Mouse (Mus musculus): Measurements from ENCODE around the gene Car15. TPM values are rescaled to one million over a fixed set of nuclear protein-coding genes. Genes with fewer than 3 reads are reported as not detected.

Gene Car15
- polyA plus RNA-seq, 1 experiment = 372 TPM

- H3K27me3 ChIP-seq (replicated peaks; ENCODE audit: control insufficient read depth, insufficient read depth, low read length) = no peaks in the 10 kb centered on the region
- WGBS = 78% methylated on average over 5 of the region's 5 CpGs
- DNase-seq = no peak
- TF ChIP-seq POLR2A (IDR thresholded peaks at IDR 0.05; ENCODE audit: low read depth, low read length) = no peak
- no peak for TF ChIP-seq CTCF (conservative IDR thresholded peaks at IDR 0.05; ENCODE audit: insufficient read depth, insufficient read length, low read depth, low read length)
- H3K4me1 ChIP-seq (ENCODE audit: control insufficient read depth, insufficient read depth, low read length) = peaks cover 6% of the 10 kb centered on the region; the same call in 1 of the 2 replicates
- no peak overlapping the region for H3K27ac ChIP-seq (ENCODE audit: insufficient read depth, low read depth, low read length)
- H3K4me3 ChIP-seq (ENCODE audit: insufficient read depth, low read depth, low read length) = no peak overlapping the region
- H3K36me3 ChIP-seq (ENCODE audit: control insufficient read depth, insufficient read depth, low read length) = no peaks in the 10 kb centered on the region
Measured at GRCm38 (mm10) chr16:17871248-17871647, 33.1 kb upstream of the Car15 start.

- H3K4me1 ChIP-seq (ENCODE audit: control insufficient read depth, insufficient read depth, low read length) = peaks cover 8% of the 10 kb centered on the region
- TF ChIP-seq CTCF (conservative IDR thresholded peaks at IDR 0.05; ENCODE audit: insufficient read depth, insufficient read length, low read depth, low read length) (no peak), POLR2A (IDR thresholded peaks at IDR 0.05; ENCODE audit: low read depth, low read length) (no peak)
- no peaks in the 10 kb centered on the region for H3K36me3 ChIP-seq (ENCODE audit: control insufficient read depth, insufficient read depth, low read length)
- no peak overlapping the region for H3K27ac ChIP-seq (ENCODE audit: insufficient read depth, low read depth, low read length)
- 33% methylated on average over 6 of the region's 6 CpGs for WGBS
- peak; percentile 74 for DNase-seq
- H3K4me3 ChIP-seq (ENCODE audit: insufficient read depth, low read depth, low read length) = no peak overlapping the region
- no peaks in the 10 kb centered on the region for H3K27me3 ChIP-seq (replicated peaks; ENCODE audit: control insufficient read depth, insufficient read depth, low read length)
Measured at GRCm38 (mm10) chr16:17865770-17866169, 27.6 kb upstream of the Car15 start.

- TF ChIP-seq CTCF (conservative IDR thresholded peaks at IDR 0.05; ENCODE audit: insufficient read depth, insufficient read length, low read depth, low read length) (no peak), POLR2A (IDR thresholded peaks at IDR 0.05; ENCODE audit: low read depth, low read length) (no peak)
- H3K27ac ChIP-seq (ENCODE audit: insufficient read depth, low read depth, low read length) = no peak overlapping the region
- 24% methylated on average over 2 of the region's 2 CpGs for WGBS
Measured at GRCm38 (mm10) chr16:17865293-17865692, 27.1 kb upstream of the Car15 start.

DNA sequence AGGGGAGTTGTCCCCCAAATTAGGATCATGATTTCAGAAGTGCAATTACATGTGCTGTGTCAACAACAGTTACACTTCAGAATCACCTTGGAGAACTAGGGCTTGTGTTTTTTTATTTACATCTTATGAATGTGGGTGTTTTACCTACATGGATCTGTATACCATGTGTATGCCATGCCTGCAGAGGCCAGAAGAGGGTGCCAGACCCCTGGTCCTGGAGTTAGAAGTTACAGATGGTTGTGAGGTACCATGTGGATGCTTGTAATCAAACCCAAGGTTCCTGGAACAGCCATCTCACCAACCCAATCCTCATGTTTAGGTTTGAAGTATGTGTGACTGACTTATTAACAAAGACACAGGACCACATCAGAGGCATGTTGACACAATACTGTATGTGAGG, 20.4 kb upstream of the Car15 start:
- no peaks in the 10 kb centered on the region for H3K36me3 ChIP-seq (ENCODE audit: control insufficient read depth, insufficient read depth, low read length)
- DNase-seq = peak; percentile 28

More at GRCm38 (mm10) chr16:17865293-17865692, 27.1 kb upstream of the Car15 start:
- DNase-seq = peak; percentile 70
- Histone ChIP-seq H3K4me1 (ENCODE audit: control insufficient read depth, insufficient read depth, low read length) (peaks cover 8% of the 10 kb centered on the region), H3K36me3 (ENCODE audit: control insufficient read depth, insufficient read depth, low read length) (no peaks in the 10 kb centered on the region), H3K27me3 (replicated peaks; ENCODE audit: control insufficient read depth, insufficient read depth, low read length) (no peaks in the 10 kb centered on the region), H3K4me3 (ENCODE audit: insufficient read depth, low read depth, low read length) (no peak overlapping the region)

DNA sequence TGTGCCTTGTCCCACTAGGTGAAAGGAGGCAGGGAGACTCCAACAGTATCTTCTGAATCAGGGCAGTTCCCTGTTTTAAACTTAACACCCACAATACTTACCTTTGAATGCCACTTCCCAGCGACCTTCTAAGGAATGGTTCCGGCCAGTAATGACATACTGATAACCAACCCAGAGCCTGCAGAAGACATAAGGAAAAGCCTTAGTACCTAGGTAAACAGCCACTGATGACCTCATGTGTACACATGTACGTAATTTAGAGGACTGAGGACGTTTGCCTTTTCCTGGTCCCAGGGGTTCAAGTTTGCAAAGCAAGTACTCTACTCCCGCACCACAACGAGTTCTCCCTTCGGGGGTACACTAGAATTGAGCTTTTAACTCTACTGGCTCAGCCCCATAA, 19.0 kb upstream of the Car15 start:
- Histone ChIP-seq H3K4me1 (ENCODE audit: control insufficient read depth, insufficient read depth, low read length) (no peaks in the 10 kb centered on the region), H3K27ac (ENCODE audit: insufficient read depth, low read depth, low read length) (no peak overlapping the region), H3K27me3 (replicated peaks; ENCODE audit: control insufficient read depth, insufficient read depth, low read length) (no peaks in the 10 kb centered on the region), H3K4me3 (ENCODE audit: insufficient read depth, low read depth, low read length) (no peak overlapping the region), H3K36me3 (ENCODE audit: control insufficient read depth, insufficient read depth, low read length) (no peaks in the 10 kb centered on the region)
- WGBS = 90% methylated on average over 7 of the region's 7 CpGs
- no peak for DNase-seq
- TF ChIP-seq CTCF (conservative IDR thresholded peaks at IDR 0.05; ENCODE audit: insufficient read depth, insufficient read length, low read depth, low read length) = no peak

More for the DNA sequence above, 20.4 kb upstream of the Car15 start:
- H3K27me3 ChIP-seq (replicated peaks; ENCODE audit: control insufficient read depth, insufficient read depth, low read length) = no peaks in the 10 kb centered on the region
- no peak overlapping the region for H3K27ac ChIP-seq (ENCODE audit: insufficient read depth, low read depth, low read length)
- no peak overlapping the region for H3K4me3 ChIP-seq (ENCODE audit: insufficient read depth, low read depth, low read length)
- TF ChIP-seq CTCF (conservative IDR thresholded peaks at IDR 0.05; ENCODE audit: insufficient read depth, insufficient read length, low read depth, low read length) (peak; percentile 69), POLR2A (IDR thresholded peaks at IDR 0.05; ENCODE audit: low read depth, low read length) (no peak)
- H3K4me1 ChIP-seq (ENCODE audit: control insufficient read depth, insufficient read depth, low read length) = no peaks in the 10 kb centered on the region

DNA sequence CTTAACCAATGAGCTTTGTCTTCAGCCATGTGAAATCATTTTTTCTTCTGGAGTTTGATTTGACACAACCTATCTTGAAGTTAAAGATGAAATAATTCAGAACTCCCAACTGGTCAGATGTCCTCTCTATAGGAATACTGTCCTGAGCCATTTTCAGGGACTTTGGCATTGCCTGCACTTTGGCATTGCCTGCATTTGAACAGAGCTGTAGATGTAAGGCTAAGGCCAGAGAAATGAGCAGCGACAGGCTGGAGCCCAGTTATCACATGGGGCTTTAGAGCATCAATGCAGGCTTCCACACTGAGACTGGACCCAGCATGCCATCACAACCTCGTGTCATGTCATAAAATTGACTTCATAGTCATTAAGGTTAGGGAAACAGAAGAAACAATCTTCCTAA, 15.1 kb upstream of the Car15 start:
- Histone ChIP-seq H3K27ac (ENCODE audit: insufficient read depth, low read depth, low read length) (no peak overlapping the region), H3K4me1 (ENCODE audit: control insufficient read depth, insufficient read depth, low read length) (no peaks in the 10 kb centered on the region), H3K36me3 (ENCODE audit: control insufficient read depth, insufficient read depth, low read length) (peaks cover 2% of the 10 kb centered on the region; the same call in 1 of the 2 replicates), H3K4me3 (ENCODE audit: insufficient read depth, low read depth, low read length) (no peak overlapping the region), H3K27me3 (replicated peaks; ENCODE audit: control insufficient read depth, insufficient read depth, low read length) (no peaks in the 10 kb centered on the region)
- TF ChIP-seq POLR2A (IDR thresholded peaks at IDR 0.05; ENCODE audit: low read depth, low read length) = no peak
- no peak for DNase-seq
- 88% methylated on average over 2 of the region's 2 CpGs for WGBS

GRCm38 (mm10) chr16:17851860-17852259, 13.7 kb upstream of the Car15 start:
- no peaks in the 10 kb centered on the region for H3K4me1 ChIP-seq (ENCODE audit: control insufficient read depth, insufficient read depth, low read length)
- DNase-seq = no peak
- H3K27ac ChIP-seq (ENCODE audit: insufficient read depth, low read depth, low read length) = no peak overlapping the region
- no peaks in the 10 kb centered on the region for H3K27me3 ChIP-seq (replicated peaks; ENCODE audit: control insufficient read depth, insufficient read depth, low read length)
- 97% methylated on average over 1 of the region's 1 CpGs for WGBS
- H3K4me3 ChIP-seq (ENCODE audit: insufficient read depth, low read depth, low read length) = no peak overlapping the region
- H3K36me3 ChIP-seq (ENCODE audit: control insufficient read depth, insufficient read depth, low read length) = peaks cover 2% of the 10 kb centered on the region; the same call in 1 of the 2 replicates
- TF ChIP-seq CTCF (conservative IDR thresholded peaks at IDR 0.05; ENCODE audit: insufficient read depth, insufficient read length, low read depth, low read length) (no peak), POLR2A (IDR thresholded peaks at IDR 0.05; ENCODE audit: low read depth, low read length) (no peak)

DNA sequence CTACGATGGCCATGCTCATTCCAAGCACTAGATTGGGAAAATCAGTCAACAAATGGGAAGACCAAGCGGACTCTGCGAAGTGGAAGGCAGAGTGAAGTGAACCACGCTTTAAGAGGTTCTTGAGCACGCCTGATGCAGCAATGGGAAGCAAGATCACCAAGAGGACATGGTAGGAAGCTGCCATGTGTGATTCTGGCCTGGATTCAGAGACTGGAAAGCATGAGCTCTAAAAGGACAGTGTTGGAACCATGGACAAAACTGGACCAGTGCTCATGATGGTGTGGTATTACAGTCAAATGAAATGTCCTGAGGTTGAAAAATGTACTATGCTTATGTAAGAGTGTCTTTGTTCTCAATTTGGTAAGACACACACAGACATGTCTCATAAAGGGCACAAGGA, 13.2 kb upstream of the Car15 start:
- peaks cover 4% of the 10 kb centered on the region; the same call in 1 of the 2 replicates for H3K36me3 ChIP-seq (ENCODE audit: control insufficient read depth, insufficient read depth, low read length)
- DNase-seq = no peak
- 96% methylated on average over 5 of the region's 5 CpGs for WGBS
- no peak for TF ChIP-seq POLR2A (IDR thresholded peaks at IDR 0.05; ENCODE audit: low read depth, low read length)
- TF ChIP-seq CTCF (conservative IDR thresholded peaks at IDR 0.05; ENCODE audit: insufficient read depth, insufficient read length, low read depth, low read length) = no peak
- no peak overlapping the region for H3K27ac ChIP-seq (ENCODE audit: insufficient read depth, low read depth, low read length)
- H3K4me1 ChIP-seq (ENCODE audit: control insufficient read depth, insufficient read depth, low read length) = no peaks in the 10 kb centered on the region
- no peaks in the 10 kb centered on the region for H3K27me3 ChIP-seq (replicated peaks; ENCODE audit: control insufficient read depth, insufficient read depth, low read length)
- no peak overlapping the region for H3K4me3 ChIP-seq (ENCODE audit: insufficient read depth, low read depth, low read length)
